Mouse (Mus musculus) thymus, postnatal 0 days (tissue): ENCODE results near the gene Snx25. TPM values are rescaled to one million over a fixed set of nuclear protein-coding genes. Genes with fewer than 3 reads are reported as not detected.

ENCODE experiments used
- DNase-seq: peaks from one replicate; pipeline ENCODE4 v3.0.0-alpha.2; 2015; ENCODE audit warnings: low spot score
- polyA plus RNA-seq: library from polyadenylated mRNA; unstranded; fragments of >200 nt; fragmentation: Nextera tagmentation; extraction: Ambion mirVana; gene quantifications from 2 replicates; pipeline ENCODE4 v1.2.1, GENCODE M21; 2015

Gene Snx25
- polyA plus RNA-seq, 1 experiment from 2014 or later, result 13.3 TPM

DNA sequence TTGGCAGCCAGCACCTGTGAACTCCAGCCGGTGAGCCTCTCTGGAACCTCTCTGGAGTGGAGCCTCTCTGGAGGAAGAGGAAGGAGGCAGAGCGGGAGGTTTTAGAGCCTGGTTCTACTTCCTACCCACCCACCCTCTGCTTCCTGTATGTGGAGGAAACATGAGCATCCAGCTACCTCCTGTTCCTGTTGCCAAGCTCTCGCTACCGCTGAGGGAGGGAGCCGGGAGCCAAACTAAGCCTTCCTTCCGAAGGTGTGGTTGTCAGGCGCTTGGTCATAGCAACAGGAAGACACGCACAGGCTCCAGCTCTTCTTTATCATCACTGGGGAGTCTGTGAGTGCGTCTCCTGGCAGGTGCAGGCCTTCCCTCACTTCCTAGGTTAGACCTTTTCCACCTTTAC, 129.8 kb downstream of the Snx25 start:
- no peak for DNase-seq

GRCm38 (mm10) chr8:46010746-46011680, 140.9 kb downstream of the Snx25 start:
- DNase-seq, result no peak

DNA sequence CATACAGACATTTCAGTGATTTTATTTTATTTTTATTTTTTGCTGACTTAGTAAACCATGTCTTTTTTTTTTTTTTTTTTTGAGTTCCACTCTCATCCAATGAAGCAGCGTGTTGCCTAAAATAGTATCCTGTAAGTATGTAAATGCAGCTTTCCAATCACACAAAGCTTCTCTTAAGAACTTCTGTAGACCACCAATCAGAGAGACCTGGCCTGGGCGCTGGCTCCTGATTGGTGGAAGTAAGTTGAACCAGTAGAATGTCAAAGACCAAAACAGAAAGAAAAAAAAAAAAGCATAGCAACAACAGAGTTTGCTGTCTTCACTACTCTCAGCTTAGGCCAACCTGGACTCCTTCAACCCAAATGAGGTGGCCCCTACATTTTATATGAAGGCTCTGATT, 141.7 kb downstream of the Snx25 start:
- no peak for DNase-seq

GRCm38 (mm10) chr8:46007050-46007672, 144.8 kb downstream of the Snx25 start:
- no peak for DNase-seq

- no peak for DNase-seq
These were observed 146.4 kb downstream of the Snx25 start, which contains the start of gene Ankrd37 for GRCm38 (mm10) chr8:46005596-46005995. Gene Ankrd37, minus strand, starts transcription at chr8:46005707.

DNA sequence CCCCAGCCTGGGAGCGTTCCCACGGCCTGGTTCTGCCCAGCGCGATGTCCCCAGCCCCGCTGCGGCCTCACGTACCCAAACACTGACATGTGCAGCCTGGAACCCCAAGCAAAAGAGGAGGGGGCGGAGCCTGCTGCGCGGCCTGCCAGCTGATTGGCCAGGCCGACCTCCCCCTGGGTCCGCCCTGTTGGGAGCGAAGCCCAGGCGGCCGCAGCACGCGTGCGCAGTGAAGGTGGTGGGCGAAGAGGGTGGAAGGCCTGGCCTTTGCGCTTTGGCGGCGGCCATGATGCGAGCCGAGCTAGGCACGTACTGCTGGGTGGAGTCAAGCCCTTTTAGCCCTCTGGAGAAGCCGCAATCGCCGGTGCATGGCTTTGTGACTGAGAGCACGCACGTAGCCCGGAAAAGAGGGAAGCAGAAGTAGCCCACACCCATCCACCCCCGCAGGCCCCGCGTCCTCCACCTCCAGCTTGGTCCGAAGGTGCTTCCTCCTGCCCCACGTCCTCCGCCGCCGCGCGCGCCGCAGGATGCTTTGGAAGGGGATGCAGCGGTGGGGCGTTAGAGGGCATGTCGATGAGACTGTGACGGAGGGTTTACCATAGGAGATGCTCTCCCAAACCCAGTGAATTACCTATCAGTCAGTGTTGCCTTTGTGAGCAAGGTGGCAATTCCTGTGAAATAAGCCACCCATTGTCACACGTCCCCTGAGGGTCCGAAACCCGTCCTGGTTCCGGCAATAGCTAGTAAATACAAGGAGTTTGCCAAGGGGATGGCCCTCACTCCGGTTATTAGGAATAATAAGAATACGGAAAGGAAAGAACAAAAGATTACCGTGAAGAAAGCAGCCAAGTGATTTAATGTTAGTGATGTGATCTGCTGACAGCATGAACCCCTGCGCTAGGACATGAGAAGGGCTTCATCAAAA, 151.9 kb downstream of the Snx25 start:
- peak; percentile 97 for DNase-seq

- DNase-seq, result no peak
These were observed 152.7 kb downstream of the Snx25 start, which contains the start of gene Lrp2bp for GRCm38 (mm10) chr8:45999138-45999783. Gene Lrp2bp, plus strand, starts transcription at chr8:45999303.

DNA sequence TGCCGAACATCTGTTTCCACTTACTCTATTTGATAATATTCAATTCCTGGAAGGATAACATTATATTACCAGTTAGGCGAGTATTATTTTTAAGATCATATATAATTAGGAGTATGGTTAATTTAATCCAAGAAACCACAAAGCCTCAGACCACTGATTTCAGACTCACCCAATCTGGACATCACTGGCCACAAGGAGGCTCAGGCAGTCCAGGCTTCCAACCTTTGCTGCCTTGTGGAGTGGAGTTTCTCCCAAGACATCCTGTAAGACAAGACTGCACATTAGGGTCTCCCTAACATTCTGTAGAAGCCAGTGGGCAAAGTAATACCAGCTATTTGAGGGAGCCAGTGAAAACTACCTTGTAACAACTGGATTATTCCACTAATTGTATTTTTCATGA, 153.7 kb downstream of the Snx25 start:
- DNase-seq, result no peak

- no peak for DNase-seq
These were observed 156.4 kb downstream of the Snx25 start for GRCm38 (mm10) chr8:45995576-45995975.

DNA sequence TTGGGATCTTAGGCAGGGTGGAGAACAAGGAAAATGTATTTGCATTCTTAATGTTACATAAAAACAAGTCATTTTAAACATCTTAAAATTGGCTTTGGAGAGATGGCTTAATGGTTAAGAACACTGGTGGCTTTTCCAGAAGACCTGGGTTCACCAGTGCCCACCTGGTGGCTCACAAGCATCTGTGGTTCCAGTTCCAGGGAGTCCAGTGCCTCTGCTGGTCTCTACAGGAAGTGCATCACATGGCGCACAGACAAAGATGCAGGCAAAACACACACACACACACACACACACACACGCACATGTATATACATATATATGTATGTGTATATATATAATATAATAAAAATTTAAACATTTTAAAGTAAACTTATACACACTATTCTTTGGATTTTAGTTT, 157.8 kb downstream of the Snx25 start:
- peak; percentile 34 for DNase-seq

GRCm38 (mm10) chr8:45990631-45991310, 161.2 kb downstream of the Snx25 start:
- DNase-seq, result no peak

GRCm38 (mm10) chr8:45988189-45988588, 163.8 kb downstream of the Snx25 start:
- no peak for DNase-seq

DNA sequence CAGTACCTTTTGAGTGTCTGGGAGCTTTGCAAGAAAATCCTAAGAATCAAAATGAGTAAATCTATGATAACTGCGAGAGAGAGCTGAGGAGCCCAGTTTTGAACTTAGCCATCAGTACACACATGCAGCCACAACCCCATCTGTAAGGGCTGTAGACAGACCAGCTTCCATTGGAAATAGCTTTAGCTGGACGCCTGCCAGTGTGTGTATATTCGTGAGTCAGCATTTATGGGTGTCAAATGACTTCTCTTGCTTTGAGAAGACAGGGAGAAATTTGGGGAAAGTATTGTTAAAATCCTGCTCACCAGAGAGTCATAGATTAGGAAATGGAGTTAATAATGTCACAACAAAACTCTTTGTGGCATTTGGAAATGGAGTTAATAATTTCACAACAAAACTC, 165.3 kb downstream of the Snx25 start:
- DNase-seq, result no peak

Other genes with a start within 250 kb of the Snx25 start
- not detected in 2 replicates for gene Ccdc110, start 217.5 kb downstream of the Snx25 start, polyA plus RNA-seq
- gene 1700029J07Rik, start 176.9 kb downstream of the Snx25 start, polyA plus RNA-seq, result 1.3 and 1.5 TPM in 2 replicates
- gene Ufsp2, start 176.6 kb downstream of the Snx25 start, polyA plus RNA-seq, result 53.6 and 53.9 TPM in 2 replicates
- 0.13 and 0.20 TPM in 2 replicates for gene Lrp2bp, start 152.9 kb downstream of the Snx25 start, polyA plus RNA-seq
- gene Ankrd37, start 146.5 kb downstream of the Snx25 start, polyA plus RNA-seq, result 14.5 and 16.1 TPM in 2 replicates
- gene Cfap97, start 388 bp downstream of the Snx25 start, polyA plus RNA-seq, result 36.7 and 39.0 TPM in 2 replicates
- gene Slc25a4, start 59.1 kb upstream of the Snx25 start, polyA plus RNA-seq, result 274 and 292 TPM in 2 replicates
- gene Helt, start 142.5 kb upstream of the Snx25 start, polyA plus RNA-seq, result 0.23 TPM in 1 of 2 replicates, not detected in the other